Mouse (Mus musculus): ENCODE data around the gene Cfap61. TPM values are rescaled to one million over a fixed set of nuclear protein-coding genes. Genes with fewer than 3 reads are reported as not detected.
A peak's percentile ranks its signal among the peaks of the same experiment; 100 is the strongest.

Cfap61 gene
- polyA plus RNA-seq, 1 experiment, result not detected

GRCm38 (mm10) chr2:146221076-146221928 lies 286.7 kb downstream of the Cfap61 start, which contains the start of gene Insm1:
Gene Insm1, plus strand, starts transcription at chr2:146221921.
- peak; percentile 27 for DNase-seq (ENCODE audit: low spot score)

- DNase-seq (ENCODE audit: low spot score), result no peak
These were observed 287.3 kb downstream of the Cfap61 start for GRCm38 (mm10) chr2:146221929-146222278.

GRCm38 (mm10) chr2:146222279-146223175 lies 287.9 kb downstream of the Cfap61 start:
- DNase-seq (ENCODE audit: low spot score), result no peak

- no peak for DNase-seq (ENCODE audit: low spot score)
These were observed 288.8 kb downstream of the Cfap61 start for GRCm38 (mm10) chr2:146223176-146223905.

- no peak for DNase-seq (ENCODE audit: low spot score)
These were observed 289.6 kb downstream of the Cfap61 start for GRCm38 (mm10) chr2:146224141-146224540.

GRCm38 (mm10) chr2:146225818-146226217 lies 291.2 kb downstream of the Cfap61 start:
- DNase-seq (ENCODE audit: low spot score), result no peak

GRCm38 (mm10) chr2:146226484-146226883 lies 291.9 kb downstream of the Cfap61 start:
- no peak for DNase-seq (ENCODE audit: low spot score)

GRCm38 (mm10) chr2:146227646-146228045 lies 293.1 kb downstream of the Cfap61 start:
- no peak for DNase-seq (ENCODE audit: low spot score)

GRCm38 (mm10) chr2:146228435-146228834 lies 293.9 kb downstream of the Cfap61 start:
- no peak for DNase-seq (ENCODE audit: low spot score)

- no peak for DNase-seq (ENCODE audit: low spot score)
These were observed 296.9 kb downstream of the Cfap61 start for GRCm38 (mm10) chr2:146231485-146231884.

- DNase-seq (ENCODE audit: low spot score), result no peak
These were observed 304.7 kb downstream of the Cfap61 start for GRCm38 (mm10) chr2:146239196-146239747.

- no peak for DNase-seq (ENCODE audit: low spot score)
These were observed 309.5 kb downstream of the Cfap61 start for GRCm38 (mm10) chr2:146244049-146244448.

GRCm38 (mm10) chr2:146245401-146245800 lies 310.8 kb downstream of the Cfap61 start:
- no peak for DNase-seq (ENCODE audit: low spot score)

GRCm38 (mm10) chr2:146246409-146247075 lies 312.0 kb downstream of the Cfap61 start:
- no peak for DNase-seq (ENCODE audit: low spot score)

- no peak for DNase-seq (ENCODE audit: low spot score)
These were observed 313.0 kb downstream of the Cfap61 start for GRCm38 (mm10) chr2:146247576-146247975.

GRCm38 (mm10) chr2:146249033-146249432 lies 314.4 kb downstream of the Cfap61 start:
- DNase-seq (ENCODE audit: low spot score), result no peak

GRCm38 (mm10) chr2:146250236-146250904 lies 315.8 kb downstream of the Cfap61 start:
- DNase-seq (ENCODE audit: low spot score), result no peak

- no peak for DNase-seq (ENCODE audit: low spot score)
These were observed 319.8 kb downstream of the Cfap61 start for GRCm38 (mm10) chr2:146254387-146254786.

GRCm38 (mm10) chr2:146255636-146256035 lies 321.1 kb downstream of the Cfap61 start:
- DNase-seq (ENCODE audit: low spot score), result no peak

- DNase-seq (ENCODE audit: low spot score), result no peak
These were observed 321.8 kb downstream of the Cfap61 start for GRCm38 (mm10) chr2:146256321-146256875.

All from urinary bladder, adult 2 months (tissue).